Mouse (Mus musculus) testis, postnatal 10 days (tissue): ENCODE measurements at regions not wholly inside any gene's neighbourhood (a gene's known extent, or its start where the extent isn't known, plus 50 kb on each side); places are given as distances from the start of the nearest gene placed in this dataset.
"Not testable (repeated sequence)": the region's sequence is repeated elsewhere in the genome, so short reads cannot be mapped to it uniquely, and the experiment has no call there.

Source experiments
- DNase-seq: peaks from one replicate; pipeline ENCODE4 v3.0.0; 2021; ENCODE audit warnings: low spot score

DNA sequence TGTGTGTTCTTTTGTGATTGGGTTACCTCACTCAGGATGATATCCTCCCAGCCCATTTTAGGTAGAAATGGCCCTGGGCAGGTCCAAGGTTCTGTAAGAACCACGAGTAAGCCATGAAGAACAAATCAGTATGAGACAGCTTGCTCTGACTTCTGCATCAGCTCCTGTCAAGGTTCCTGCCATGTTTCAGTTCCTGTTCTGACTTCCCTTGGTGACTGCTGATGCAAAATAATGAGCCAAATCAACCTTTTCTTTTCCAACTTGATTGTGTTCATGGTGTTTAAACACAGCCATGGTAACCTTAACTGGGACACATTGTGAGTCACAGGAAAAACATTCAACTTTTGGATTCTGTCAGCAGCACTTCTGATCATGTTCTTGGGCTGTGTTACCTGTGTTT lies 667.4 kb upstream of the Igfbp7 start:
- no peak for DNase-seq

DNA sequence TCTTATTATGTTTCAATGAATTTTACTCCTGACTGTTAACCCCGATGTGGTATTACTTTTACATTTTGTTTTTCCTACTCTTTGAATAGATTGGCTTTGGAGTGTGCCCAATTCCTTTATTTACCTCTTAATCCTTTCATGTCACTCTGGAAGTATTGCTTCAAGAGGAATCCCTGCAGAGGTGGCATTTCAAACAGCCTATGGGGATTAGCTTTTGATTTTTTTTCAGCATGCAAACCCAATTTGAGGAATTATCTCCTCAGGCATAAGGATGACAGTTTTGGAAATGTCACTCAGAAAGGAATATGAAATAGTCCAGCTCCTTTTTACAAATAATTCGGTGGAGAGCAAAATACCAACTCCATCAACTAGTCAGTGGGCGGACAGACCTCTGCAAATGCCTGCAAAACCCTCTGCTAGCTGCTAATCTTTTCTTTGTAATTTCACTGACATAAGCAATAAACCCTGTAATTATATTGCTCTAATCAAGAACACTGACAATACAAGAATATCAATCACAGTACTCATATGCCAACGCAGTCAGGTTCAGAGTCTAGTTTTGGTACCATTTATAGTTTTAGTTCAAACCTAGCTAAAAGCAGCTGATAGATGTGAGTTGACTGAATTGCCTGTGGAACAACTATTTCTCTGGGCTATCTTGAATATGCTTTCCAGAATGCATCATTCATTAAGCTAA lies 624.9 kb upstream of the Igfbp7 start:
- DNase-seq = no peak

DNA sequence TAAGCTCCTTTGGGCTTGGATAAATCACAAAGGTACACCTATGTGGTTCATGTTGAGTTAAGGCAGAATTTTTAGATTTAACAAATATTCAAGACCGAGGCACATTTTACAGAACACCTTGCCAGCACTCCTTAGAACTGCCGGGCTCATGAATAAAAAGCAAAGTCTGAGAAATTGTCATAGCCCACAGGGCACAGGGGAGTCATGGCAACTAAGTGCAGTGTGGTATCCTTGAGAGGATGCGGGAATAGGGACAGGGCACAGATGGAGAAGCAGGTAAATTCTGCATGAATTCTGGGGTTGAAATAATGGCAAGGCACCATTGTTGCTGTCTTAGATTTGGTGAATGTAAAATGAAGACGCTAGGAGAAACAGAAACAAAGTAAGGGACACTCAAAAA lies 609.7 kb upstream of the Igfbp7 start:
- DNase-seq = no peak

DNA sequence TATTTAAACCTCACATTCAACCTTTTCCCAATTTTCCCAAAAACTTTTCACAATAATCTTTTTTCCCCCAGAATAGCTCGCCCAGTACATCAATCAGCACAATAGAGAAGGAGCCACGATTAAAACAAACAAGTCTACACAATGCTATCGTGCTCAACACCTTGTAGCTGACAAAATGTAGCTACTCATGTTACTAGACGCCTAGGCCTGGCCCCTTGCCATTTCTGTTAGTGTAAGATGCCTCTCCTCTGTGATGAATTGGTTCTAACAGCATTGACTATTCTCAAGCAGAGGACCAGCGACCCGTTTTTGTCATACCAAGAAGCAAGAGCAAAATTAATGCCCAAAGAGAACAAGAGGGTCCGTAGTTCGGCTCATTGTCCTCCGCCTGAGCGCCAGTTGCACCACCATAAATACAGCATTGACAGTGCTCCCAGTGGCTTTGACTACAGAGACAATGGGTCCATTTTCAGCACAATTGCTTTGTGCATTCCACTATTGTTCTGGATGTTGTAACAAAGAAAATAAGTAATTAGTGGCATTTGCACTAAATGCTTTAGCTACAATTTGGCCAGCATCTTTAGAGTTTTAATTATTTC lies 578.7 kb upstream of the Igfbp7 start:
- no peak for DNase-seq

DNA sequence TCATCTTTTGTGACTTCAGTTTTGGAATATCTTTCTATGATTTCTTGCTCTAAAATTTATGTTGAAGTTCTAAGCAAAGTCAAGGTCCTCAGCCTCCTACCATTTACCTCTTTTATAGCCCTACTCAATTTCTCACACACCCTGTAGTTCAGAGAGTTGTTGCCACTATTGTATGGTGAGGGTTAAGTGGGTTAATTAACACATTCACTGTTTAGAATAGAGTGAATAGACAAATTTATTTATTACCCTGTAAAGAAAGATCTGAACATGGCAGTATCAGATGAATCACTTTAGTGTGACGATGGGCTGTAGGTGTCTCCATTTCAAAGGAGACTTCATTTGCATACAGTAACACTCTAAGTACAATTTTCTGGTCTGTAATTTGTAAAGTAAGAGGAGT lies 577.4 kb upstream of the Igfbp7 start:
- no peak for DNase-seq

DNA sequence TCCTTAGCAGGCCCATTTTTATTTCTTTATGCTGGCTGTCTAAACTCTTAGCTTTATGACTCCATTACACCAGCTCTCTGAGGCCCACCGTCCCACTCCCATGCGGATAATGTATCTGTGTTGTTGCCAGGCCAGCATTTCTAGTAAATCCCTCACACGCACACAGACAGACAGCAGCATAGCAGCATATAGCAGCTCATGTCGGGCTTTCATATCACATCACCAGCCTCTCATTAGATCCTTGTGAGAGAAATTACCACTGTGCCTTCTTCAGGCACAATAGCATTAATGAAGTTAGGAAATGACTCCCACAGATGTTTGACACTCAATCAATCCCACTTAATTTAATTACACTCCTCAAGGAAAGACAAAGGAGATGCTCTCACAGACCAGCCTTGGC lies 532.2 kb upstream of the Igfbp7 start:
- DNase-seq = not testable (repeated sequence)

DNA sequence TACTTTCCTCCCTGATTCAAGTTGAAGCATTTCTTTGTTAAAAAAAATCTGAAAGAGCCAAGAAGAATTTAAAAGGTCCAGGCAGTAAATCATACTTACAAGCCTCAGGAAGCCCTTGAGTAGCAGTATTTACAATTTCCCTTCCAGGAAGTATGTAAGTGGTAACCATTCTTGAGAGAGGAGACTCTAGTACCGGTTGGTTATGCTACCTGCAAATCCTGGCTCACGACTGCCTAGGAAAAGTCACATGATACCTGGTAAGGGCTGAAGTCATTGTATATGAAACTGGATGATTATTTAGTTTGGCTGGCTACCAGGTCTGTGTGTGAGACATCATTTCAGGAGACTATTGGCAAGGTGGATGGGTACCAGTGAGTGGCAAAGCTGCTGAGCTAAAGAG lies 524.0 kb upstream of the Igfbp7 start:
- no peak for DNase-seq

DNA sequence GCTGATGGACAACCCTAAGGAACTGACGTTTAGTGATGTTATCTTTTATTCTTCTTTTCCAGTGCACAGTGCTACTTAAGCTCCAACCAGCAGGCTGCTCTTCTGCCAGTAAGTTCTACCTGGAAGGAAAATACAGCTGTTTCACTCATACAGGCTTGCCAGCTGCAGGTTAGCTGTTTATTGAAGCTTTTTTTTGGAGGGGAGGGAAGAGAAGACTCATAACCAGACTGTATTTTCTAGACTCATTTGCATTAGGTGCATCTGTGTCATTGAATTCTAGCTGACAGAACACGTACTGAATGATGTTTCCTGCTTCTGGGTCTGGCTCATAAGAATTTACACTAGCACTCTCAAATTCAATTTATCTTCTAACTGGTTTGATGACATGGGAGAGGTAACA lies 513.3 kb upstream of the Igfbp7 start:
- no peak for DNase-seq

DNA sequence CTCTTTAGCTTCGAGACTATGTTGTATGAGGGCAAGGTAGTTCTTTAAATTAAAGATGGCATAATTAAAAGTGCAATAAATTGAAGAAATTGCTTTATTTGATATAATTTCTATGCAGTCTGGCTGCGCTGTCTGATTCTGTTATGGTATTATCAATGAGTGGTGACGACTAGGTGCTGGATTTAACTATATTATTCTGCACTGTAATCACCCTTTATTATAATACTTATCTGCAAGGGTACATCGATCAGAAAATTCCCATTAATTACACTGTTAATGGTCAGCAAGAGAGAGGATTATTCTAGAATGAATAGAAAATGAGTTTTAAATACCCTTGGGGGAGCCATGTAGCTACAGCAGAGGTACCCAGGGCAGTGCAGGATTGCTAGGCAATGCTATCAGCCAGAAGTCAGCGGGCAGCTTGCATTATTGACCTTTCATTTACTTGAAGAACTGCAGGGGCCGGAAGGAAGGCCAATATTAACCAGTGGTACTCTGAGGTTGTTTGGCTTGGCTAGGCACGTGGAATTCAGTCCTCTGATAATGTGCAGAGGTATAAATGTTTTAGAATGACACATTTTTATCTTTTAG lies 509.3 kb upstream of the Igfbp7 start:
- DNase-seq = no peak

DNA sequence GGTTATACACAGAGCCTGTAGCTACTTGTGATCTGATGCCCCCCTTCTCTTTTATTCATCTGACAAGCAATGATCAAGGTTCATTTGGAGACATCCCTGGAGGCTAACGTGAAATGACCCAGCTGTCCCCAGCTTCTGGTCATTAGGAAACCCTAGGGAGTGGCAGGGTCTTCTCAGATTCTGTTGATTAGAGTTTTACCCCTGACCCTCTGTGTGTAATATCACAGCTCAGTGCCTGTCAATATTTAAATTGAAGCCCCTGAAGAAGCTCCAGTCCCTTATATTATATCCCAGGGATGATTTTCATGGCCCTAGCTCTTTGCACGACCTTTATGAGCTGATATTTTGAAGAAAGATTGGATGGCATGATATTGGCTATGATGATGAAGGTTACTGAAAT lies 508.5 kb upstream of the Igfbp7 start:
- DNase-seq = no peak

DNA sequence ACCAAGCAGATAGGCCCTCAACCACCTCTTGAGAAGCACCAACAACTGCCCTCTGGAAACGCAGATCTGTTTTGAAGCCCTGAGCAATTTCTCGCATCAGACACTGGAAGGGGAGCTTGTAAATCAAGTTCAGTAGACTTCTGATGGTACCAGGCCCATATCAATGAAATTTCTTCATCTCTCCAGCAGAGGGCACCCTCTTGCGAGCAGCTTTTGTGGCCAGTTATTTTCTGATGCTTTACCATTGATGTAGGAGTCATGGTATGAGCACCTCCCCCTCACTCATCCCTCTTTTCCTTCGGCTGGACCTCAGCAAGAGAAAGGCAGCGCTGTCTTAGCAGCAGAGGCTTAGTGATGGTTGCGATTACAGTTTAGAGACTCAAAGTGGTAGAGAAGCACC lies 501.4 kb upstream of the Igfbp7 start:
- no peak for DNase-seq

DNA sequence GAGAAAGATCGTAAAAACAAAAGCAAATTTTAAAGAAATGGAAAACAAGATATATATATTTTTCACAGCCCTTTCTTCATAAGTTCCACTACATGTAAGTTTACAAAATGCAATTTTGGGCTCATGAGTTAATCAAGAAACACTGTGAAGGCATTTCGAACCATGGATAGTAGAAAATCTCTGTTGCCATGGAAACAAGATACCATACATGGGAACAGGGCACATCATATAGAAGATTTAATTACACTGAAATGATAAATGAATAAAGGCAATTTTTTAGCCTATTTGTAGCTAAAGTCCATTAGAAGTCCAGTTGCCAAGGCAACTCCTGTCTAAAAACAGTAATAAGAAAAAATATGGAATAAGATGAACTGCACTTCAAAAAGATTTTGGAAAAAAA lies 484.2 kb upstream of the Igfbp7 start:
- not testable (repeated sequence) for DNase-seq

DNA sequence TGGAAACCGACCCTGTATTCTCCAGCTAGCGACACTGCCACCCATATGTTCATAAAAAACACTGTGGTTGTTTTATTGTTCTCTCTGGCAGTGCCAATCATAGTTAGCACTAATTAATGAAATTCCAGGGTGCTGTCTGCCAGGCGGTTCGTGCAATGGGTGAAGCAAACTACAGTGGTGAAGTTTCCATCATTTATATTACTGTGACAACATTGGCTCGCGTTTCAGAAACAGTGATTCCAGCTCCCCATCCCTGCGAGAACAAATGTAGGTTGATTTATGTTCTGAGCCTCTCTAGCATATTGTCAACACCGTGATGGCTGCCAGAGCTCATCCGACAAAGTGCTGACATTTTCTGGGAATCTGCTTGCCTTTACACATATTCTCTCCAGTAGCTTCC lies 480.7 kb upstream of the Igfbp7 start:
- DNase-seq = no peak

DNA sequence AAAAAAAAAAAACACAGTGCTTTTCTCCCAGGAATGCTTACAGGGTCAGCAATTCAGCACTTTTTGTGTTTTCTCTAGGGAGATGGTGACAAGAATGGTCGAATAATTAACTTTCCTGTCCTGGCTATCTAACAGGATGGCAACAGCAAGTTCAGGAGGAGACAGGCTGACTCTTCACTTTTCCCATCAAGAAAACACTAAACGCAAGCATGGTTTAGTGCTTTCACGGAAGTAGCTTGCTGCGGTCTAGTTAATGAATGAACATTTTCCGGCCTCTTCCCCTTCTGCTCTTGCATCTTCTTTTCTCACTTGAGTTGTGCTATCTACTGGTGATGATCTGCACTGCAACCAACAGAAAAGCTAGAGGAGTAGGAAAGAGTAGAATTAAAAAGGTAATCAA lies 463.6 kb upstream of the Igfbp7 start:
- DNase-seq = no peak

DNA sequence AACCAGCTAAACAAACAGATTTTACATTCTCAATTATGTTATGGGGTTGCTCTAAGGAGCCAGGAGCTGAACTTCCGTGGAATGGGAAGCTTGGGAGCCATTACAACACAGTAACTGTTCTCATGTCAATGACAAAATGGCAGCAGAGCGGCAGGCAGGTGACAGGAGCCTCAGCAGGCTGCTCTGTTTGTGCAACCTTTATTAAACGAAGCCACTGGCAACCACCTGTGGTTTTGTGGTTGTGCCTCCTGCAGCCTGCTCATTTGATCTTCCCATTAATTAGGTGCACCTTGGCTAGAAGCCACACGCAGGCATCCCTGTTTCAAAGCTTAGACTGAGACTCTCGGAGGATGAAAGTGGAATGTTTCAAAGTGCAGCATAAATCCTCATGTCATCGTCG lies 457.5 kb upstream of the Igfbp7 start:
- DNase-seq = no peak

DNA sequence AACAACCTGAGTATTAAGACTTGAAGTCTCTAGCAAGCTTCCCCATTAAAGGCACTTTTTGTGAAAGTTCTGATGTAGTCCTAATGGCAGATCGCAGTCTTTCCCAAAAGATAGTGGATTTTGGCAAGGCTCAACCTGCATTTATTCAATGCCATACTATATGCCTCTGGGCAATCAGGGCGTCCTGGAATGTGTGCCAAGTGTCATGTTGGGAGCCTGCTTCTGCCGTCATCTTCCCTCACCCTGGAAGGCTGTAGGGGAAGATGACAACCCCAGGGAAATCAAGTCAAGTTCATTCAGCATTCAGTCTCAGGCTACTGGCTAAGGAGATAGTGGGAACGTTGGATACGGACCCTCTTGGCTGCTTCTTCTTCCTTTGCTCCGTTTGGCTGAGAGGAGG lies 447.4 kb upstream of the Igfbp7 start:
- DNase-seq = no peak

DNA sequence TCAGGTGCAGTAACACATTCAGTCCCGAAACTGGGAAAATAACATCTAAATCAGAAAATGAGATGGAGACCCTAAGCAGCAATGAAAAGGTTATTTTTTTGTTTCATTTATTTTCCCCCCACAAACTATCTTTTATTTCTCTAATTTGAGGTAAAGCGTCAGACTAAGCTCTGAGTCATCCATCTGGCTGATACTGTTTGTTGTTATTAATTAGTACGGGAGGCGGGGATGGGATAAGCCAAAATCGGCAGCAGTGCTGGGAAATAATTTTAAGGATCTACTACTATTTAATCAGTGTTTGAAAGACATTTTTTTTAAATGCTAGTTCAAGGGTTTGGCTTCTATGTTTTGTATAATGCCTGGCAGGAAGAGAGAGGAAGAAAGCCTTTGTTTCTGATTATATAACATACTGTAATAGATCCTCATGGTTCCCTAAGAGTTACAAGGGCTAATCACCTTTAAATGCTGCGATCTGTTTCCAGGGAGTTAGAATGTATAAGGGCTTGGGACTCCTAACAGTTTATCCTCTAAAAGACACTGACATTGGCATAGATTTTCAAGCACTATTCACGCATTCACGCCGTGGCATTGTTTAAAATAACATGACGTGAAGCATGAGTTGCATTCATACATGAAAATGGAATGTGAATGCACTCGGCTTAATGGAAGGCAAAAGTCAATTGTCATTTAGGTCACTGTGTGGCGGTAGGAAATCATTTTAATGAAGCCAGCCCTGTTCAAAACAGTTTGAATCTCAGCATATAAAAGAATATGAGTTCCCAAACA lies 446.4 kb upstream of the Igfbp7 start:
- no peak for DNase-seq

DNA sequence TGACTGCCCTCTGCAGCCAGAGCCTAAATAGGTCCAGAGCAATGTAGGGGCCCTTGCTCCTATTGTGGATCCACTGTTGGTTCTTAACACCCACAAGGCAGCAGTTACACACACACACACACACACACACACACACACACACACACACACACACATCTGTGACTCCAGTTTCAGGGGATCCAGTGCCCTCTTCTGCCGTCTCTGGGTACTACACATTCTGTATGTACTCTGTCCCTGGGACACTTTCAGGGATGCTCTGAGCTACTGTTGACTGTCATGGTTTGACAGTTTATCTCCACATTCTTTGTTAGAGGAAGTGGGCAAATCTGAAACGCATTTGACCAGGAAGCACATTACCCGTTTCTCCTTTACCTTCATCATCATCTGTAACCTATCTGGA lies 443.8 kb upstream of the Igfbp7 start:
- DNase-seq = peak; percentile 41

DNA sequence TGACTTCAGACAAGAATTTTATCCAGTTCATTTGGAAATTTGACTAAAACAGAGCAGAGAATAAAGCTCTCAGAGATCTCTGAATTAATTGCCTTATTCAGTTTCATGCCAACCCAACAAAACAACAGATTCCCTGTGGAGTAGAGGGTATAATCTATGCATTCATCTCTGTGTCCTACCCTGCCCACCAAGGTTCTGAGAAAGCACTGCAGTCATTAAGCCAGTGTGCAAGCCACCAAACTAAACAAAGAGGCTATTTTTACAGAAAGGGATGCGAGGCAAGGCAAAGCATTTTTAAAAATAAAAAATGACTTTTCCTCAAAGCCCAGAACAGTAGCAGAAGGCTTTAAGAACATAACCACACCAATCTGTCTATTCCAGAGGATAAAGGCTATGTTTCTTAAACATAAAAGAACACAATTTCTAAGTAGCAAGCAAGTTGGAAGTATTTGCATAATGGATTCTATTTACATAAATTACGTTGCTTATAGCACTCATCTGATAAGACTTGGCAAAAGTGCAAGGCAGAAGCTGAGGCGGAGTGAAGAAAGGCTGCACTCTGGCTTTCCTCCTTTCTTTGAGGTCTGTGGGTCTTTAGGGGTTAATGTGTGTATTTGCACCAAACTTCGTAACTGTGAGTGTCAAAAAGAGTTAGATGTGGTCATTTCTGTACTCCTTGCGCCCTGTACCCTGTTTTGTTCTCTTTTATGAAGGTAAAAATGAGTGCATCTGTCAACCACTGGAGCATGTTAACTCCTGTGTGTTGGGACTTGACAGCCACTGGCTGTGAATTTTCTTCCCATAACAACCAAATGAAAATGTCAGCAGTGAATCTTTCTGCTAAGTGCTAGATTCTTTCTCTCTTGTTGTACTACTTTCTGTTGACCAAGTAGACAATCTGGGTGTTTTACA lies 430.6 kb upstream of the Igfbp7 start:
- no peak for DNase-seq

DNA sequence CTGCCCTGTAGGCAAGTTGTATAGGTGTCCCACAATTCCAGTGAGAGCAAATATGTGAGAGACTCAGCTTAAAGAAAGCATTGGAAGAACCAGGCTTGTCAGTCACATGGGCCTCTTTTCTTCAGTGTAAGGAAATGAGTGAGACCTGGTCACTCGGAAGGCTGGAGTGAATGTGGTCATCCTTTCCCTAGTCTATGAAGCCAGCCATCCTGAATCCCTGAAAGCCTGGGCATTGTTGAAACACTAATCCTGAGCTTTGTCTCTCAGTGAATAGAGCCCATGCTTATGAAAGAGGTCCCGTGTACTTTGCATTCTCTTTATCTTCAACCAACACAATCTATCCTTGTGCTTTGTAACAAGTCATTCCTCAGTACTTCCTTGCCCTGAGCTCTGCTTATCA lies 420.1 kb upstream of the Igfbp7 start:
- no peak for DNase-seq

DNA sequence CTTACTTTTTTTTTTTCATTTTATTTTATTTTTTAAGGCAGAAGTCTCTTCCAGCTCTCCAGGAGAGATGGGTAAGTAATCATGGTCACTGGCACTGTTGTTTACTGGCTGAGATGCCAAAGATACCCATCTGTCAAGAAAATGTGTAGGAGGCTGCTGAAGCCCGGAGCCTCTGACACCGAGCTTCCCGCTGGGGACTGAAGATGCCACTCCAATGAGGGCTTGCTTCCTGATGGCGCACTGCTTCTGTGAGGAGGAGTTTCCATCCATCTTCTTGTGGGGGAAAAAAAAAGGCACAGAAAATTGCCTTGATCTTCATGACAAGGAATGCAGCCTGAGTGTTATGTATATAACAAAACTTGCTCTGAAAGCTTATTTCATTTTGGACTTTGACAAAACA lies 418.2 kb upstream of the Igfbp7 start:
- DNase-seq = no peak

DNA sequence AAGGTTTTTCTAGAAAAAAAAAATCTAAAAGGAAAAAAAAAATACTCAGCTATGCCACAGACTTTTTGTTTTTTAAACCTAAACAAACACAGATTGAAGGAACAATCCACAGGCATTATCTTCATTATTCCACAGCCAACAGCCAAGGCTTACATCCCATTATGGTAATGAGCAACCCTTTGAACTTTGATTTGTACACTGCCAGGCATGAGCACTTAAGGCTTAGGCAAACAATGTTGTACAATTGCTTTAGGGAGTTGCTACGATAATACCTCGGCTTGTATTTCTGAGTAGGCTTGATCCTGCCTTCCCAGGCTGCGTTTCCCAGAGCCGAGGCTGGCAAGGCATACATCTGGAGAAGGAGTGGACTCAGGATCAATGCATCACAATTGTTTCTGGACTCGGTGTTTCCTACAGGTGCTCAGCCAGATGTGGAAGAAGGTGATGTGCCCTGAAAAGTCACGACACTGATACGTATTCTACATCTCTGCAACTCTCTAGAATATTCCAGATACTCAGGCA lies 409.0 kb upstream of the Igfbp7 start:
- no peak for DNase-seq
